Mouse (Mus musculus): ENCODE data around the gene Cmtm8. TPM values are rescaled to one million over a fixed set of nuclear protein-coding genes. Genes with fewer than 3 reads are reported as not detected.

Gene Cmtm8
- polyA plus RNA-seq, 1 experiment from 2014 or later = 12.1 TPM

- Histone ChIP-seq H3K4me2 (no peak overlapping the region), H3K9me3 (replicated peaks) (no peaks in the 10 kb centered on the region), H3K27ac (no peak overlapping the region), H3K4me1 (0 out of 2 replicates have a peak, but pooled peaks cover 4% of the 10 kb centered on the region), H3K9ac (no peak overlapping the region), H3K4me3 (no peak overlapping the region), H3K27me3 (no peaks in the 10 kb centered on the region), H3K36me3 (ENCODE audit: poor library complexity, severe bottlenecking) (no peaks in the 10 kb centered on the region)
- ATAC-seq = peak; percentile 87
- 56% methylated on average over 11 of the region's 11 CpGs for WGBS
Observed at GRCm38 (mm10) chr9:114797329-114798004, 46.5 kb downstream of the Cmtm8 start.

GRCm38 (mm10) chr9:114796473-114797050, 47.4 kb downstream of the Cmtm8 start:
- WGBS = 64% methylated on average over 10 of the region's 11 CpGs
- Histone ChIP-seq H3K4me1 (0 out of 2 replicates have a peak, but pooled peaks cover 4% of the 10 kb centered on the region), H3K4me2 (no peak overlapping the region), H3K4me3 (no peak overlapping the region), H3K27ac (no peak overlapping the region), H3K27me3 (no peaks in the 10 kb centered on the region), H3K9ac (no peak overlapping the region), H3K36me3 (ENCODE audit: poor library complexity, severe bottlenecking) (no peaks in the 10 kb centered on the region), H3K9me3 (replicated peaks) (no peaks in the 10 kb centered on the region)
- no peak for ATAC-seq

GRCm38 (mm10) chr9:114794491-114794890, 49.5 kb downstream of the Cmtm8 start:
- no peak overlapping the region for H3K4me2 ChIP-seq
- H3K9ac ChIP-seq = no peak overlapping the region
- WGBS = 84% methylated on average over 4 of the region's 4 CpGs
- no peak overlapping the region for H3K27ac ChIP-seq
- 0 out of 2 replicates have a peak, but pooled peaks cover 4% of the 10 kb centered on the region for H3K4me1 ChIP-seq
- no peak for ATAC-seq
- no peak overlapping the region for H3K4me3 ChIP-seq
- no peaks in the 10 kb centered on the region for H3K9me3 ChIP-seq (replicated peaks)
- H3K27me3 ChIP-seq = no peaks in the 10 kb centered on the region
- no peaks in the 10 kb centered on the region for H3K36me3 ChIP-seq (ENCODE audit: poor library complexity, severe bottlenecking)

DNA sequence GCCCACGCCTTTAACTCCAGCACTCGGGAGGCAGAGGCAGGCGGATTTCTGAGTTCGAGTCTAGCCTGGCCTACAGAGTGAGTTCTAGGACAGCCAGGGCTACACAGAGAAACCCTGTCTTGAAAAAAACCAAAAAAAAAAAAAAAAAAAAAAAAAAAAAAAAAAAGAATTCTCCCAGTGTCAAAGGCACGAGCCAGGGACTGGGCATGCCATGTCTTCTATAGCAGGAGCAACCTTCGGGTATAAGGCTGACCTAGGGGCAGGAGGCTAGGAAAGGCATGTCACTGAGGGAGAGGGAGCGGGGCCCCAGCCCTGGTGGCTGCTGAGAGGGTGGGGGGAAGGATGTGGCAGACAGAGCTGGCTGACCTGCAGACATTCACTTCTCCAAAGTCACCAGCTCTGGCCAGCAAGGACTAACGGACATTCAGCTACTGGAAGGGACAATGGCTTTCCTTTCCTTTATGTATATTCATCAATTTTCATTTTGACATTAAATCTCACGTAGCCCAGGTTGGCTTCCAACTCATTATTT, 50.1 kb downstream of the Cmtm8 start:
- Histone ChIP-seq H3K9me3 (replicated peaks) (no peaks in the 10 kb centered on the region), H3K4me2 (no peak overlapping the region), H3K27me3 (no peaks in the 10 kb centered on the region), H3K9ac (no peak overlapping the region), H3K4me3 (no peak overlapping the region), H3K27ac (no peak overlapping the region), H3K4me1 (0 out of 2 replicates have a peak, but pooled peaks cover 4% of the 10 kb centered on the region), H3K36me3 (ENCODE audit: poor library complexity, severe bottlenecking) (no peaks in the 10 kb centered on the region)
- 92% methylated on average over 9 of the region's 9 CpGs for whole genome bisulfite sequencing
- ATAC-seq = no peak

GRCm38 (mm10) chr9:114789989-114790388, 54.0 kb downstream of the Cmtm8 start:
- WGBS = 90% methylated on average over 8 of the region's 8 CpGs
- no peaks in the 10 kb centered on the region for H3K4me1 ChIP-seq
- H3K27me3 ChIP-seq = no peaks in the 10 kb centered on the region
- no peak for ATAC-seq
- H3K27ac ChIP-seq = no peak overlapping the region
- H3K36me3 ChIP-seq (ENCODE audit: poor library complexity, severe bottlenecking) = no peaks in the 10 kb centered on the region
- H3K9me3 ChIP-seq (replicated peaks) = no peaks in the 10 kb centered on the region
- no peak overlapping the region for H3K9ac ChIP-seq
- no peak overlapping the region for H3K4me2 ChIP-seq
- H3K4me3 ChIP-seq = no peak overlapping the region

DNA sequence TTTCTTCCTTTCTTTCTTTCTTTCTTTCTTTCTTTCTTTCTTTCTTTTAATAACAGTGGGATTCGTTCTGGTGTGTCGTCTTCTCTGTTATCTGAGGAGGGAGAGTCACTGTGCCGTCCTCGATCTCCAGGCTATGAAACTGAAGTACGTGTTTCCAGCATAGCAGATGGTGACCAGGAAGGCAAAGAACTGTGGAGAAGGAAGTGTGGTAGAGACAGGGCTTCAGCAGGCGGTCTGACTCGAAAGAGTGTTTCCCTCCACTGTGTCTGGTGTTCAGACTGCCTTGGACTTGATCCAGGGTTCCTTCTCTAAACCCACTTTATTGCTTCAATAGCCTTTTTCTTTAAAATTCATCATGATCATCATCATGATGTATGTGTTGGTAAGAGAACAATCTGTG, 54.4 kb downstream of the Cmtm8 start:
- Histone ChIP-seq H3K9ac (no peak overlapping the region), H3K27me3 (no peaks in the 10 kb centered on the region), H3K9me3 (replicated peaks) (no peaks in the 10 kb centered on the region), H3K4me2 (no peak overlapping the region), H3K4me1 (no peaks in the 10 kb centered on the region), H3K27ac (no peak overlapping the region), H3K36me3 (ENCODE audit: poor library complexity, severe bottlenecking) (no peaks in the 10 kb centered on the region), H3K4me3 (no peak overlapping the region)
- no peak for ATAC-seq
- WGBS = 87% methylated on average over 7 of the region's 7 CpGs

- Histone ChIP-seq H3K9me3 (replicated peaks) (no peaks in the 10 kb centered on the region), H3K4me1 (no peaks in the 10 kb centered on the region), H3K9ac (no peak overlapping the region), H3K27me3 (no peaks in the 10 kb centered on the region), H3K4me2 (no peak overlapping the region), H3K27ac (no peak overlapping the region), H3K4me3 (no peak overlapping the region), H3K36me3 (ENCODE audit: poor library complexity, severe bottlenecking) (no peaks in the 10 kb centered on the region)
- WGBS = 90% methylated on average over 8 of the region's 8 CpGs
- no peak for ATAC-seq
Observed at GRCm38 (mm10) chr9:114788697-114789096, 55.3 kb downstream of the Cmtm8 start.

- no peak overlapping the region for H3K4me3 ChIP-seq
- H3K4me2 ChIP-seq = no peak overlapping the region
- H3K4me1 ChIP-seq = no peaks in the 10 kb centered on the region
- no peaks in the 10 kb centered on the region for H3K9me3 ChIP-seq (replicated peaks)
- no peaks in the 10 kb centered on the region for H3K27me3 ChIP-seq
- no peak overlapping the region for H3K9ac ChIP-seq
- no peaks in the 10 kb centered on the region for H3K36me3 ChIP-seq (ENCODE audit: poor library complexity, severe bottlenecking)
- 95% methylated on average over 7 of the region's 7 CpGs for WGBS
- no peak for ATAC-seq
- H3K27ac ChIP-seq = no peak overlapping the region
Observed at GRCm38 (mm10) chr9:114787716-114788115, 56.2 kb downstream of the Cmtm8 start.

- H3K9ac ChIP-seq = no peak overlapping the region
- WGBS = 95% methylated on average over 5 of the region's 5 CpGs
- no peak overlapping the region for H3K4me2 ChIP-seq
- H3K36me3 ChIP-seq (ENCODE audit: poor library complexity, severe bottlenecking) = no peaks in the 10 kb centered on the region
- no peaks in the 10 kb centered on the region for H3K27me3 ChIP-seq
- H3K27ac ChIP-seq = no peak overlapping the region
- no peak for ATAC-seq
- no peaks in the 10 kb centered on the region for H3K4me1 ChIP-seq
- no peaks in the 10 kb centered on the region for H3K9me3 ChIP-seq (replicated peaks)
- H3K4me3 ChIP-seq = no peak overlapping the region
Observed at GRCm38 (mm10) chr9:114787134-114787533, 56.8 kb downstream of the Cmtm8 start.

- no peaks in the 10 kb centered on the region for H3K9me3 ChIP-seq (replicated peaks)
- H3K27ac ChIP-seq = no peak overlapping the region
- H3K27me3 ChIP-seq = peaks cover 3% of the 10 kb centered on the region; the same call in 1 of the 2 replicates
- ATAC-seq = no peak
- no peak overlapping the region for H3K4me3 ChIP-seq
- H3K36me3 ChIP-seq (ENCODE audit: poor library complexity, severe bottlenecking) = no peaks in the 10 kb centered on the region
- 12% methylated on average over 16 of the region's 16 CpGs for WGBS
- peaks cover 14% of the 10 kb centered on the region for H3K4me1 ChIP-seq
- no peak overlapping the region for H3K4me2 ChIP-seq
- H3K9ac ChIP-seq = no peak overlapping the region
Observed at GRCm38 (mm10) chr9:114785432-114786125, 58.4 kb downstream of the Cmtm8 start.

DNA sequence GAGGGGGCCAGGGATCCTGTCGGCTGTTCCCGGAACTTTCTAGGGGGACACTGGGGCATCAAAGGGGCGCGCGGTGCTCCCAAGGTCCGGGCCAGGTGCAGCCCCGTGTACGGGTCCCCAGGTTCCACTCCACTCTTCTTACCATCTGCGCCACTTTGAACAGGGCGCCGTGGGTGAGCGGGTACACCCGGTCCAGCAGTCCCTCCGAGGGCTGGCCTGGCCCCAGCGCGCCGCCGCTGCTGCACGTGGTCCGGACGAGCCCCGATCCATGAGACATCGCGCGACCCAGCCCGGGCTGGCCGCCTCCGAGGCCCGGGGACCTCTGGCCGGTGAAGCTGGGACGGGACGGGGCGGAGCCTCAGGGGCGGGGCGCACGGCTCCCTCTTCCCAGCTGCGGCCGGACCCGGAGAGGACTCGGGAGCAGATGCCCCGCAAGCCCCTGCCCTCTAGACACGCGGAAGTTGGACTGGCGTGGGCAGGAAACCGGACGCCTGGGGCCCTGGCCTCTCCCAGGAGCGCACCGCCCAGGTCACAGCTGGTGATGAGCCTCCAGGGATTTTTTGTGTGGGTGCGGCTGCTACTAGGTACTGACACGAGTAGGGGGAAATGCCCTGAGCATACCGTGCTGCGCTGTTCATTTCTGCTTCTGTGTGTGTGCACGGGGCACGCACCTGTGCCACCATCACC, 62.3 kb downstream of the Cmtm8 start, which contains the start of gene Cmtm7:
TSS of gene Cmtm7 (minus strand) at position 331 of the 687 bp plus-strand sequence.
- Histone ChIP-seq H3K27ac (no peak within 1 kb of the TSS), H3K4me3 (peak within 1 kb of the TSS; percentile 57), H3K36me3 (ENCODE audit: poor library complexity, severe bottlenecking) (no peaks in the 10 kb centered on the region), H3K9me3 (replicated peaks) (no peaks in the 10 kb centered on the region), H3K4me2 (peak within 1 kb of the TSS; percentile 96), H3K4me1 (peaks cover 22% of the 10 kb centered on the region), H3K27me3 (peaks cover 7% of the 10 kb centered on the region; the same call in 1 of the 2 replicates), H3K9ac (peak within 1 kb of the TSS; percentile 73)
- ATAC-seq = peak; percentile 83
- WGBS = under 1% methylated on average over 49 of the region's 54 CpGs

Data from forebrain, embryonic 13.5 days (tissue).